Mouse (Mus musculus) sigmoid colon, adult 10 weeks (tissue): Measurements from ENCODE around the gene H2-DMa. TPM values are rescaled to one million over a fixed set of nuclear protein-coding genes. Genes with fewer than 3 reads are reported as not detected.

ENCODE experiments used
- polyA plus RNA-seq: library from polyadenylated mRNA; stranded (reverse); fragments of 350-450 nt; fragmentation: Illumina TruSeq; extraction: RNeasy Lipid Tissue Mini Kit (QIAGEN cat#74804); gene quantifications from one replicate; pipeline ENCODE4 v1.2.3, GENCODE M21; 2014; ENCODE audit warnings: low read depth, low replicate concordance

Gene H2-DMa
- 1.8 TPM for polyA plus RNA-seq

GRCm38 (mm10) chr17:34119249-34120179, at the start of gene H2-DMa:
Gene H2-DMa (plus strand): TSS chr17:34119541.

DNA sequence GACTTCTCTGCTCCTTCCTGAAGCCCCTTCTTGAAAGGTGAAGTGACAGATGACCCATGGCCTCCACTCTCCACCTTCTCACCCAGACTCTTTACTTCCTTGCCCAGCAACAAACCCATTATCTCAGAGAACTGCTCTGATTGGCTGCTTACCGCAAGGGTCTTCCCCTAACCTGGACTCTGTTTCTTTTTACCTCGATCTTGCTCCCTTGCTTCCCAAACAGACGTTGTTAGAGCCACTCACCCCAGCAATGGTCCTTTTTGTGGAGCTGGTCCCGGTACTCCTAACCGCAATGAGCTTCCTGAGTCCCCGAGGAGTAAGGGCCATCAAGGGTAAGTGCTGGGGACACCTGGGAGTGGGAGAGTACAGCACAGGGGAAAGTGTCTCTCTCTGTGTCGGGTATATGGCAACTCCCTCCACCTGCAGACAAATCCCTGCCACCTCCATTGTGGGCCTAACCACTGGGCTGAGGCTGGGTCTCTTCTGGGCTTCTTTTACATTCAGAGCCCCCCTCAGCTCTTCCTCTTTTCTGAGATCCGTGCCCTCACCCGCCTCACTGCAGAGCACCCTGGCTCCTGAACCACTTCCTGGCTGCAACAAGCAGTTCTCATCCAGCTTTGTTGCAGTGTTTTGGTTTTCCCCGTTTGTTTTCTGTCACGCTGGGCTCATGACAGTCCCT, 27.0 kb upstream of the H2-DMa start, which contains the start of gene H2-Oa:
Gene H2-Oa (plus strand): TSS at position 144 of the 679 bp plus-strand sequence.

DNA sequence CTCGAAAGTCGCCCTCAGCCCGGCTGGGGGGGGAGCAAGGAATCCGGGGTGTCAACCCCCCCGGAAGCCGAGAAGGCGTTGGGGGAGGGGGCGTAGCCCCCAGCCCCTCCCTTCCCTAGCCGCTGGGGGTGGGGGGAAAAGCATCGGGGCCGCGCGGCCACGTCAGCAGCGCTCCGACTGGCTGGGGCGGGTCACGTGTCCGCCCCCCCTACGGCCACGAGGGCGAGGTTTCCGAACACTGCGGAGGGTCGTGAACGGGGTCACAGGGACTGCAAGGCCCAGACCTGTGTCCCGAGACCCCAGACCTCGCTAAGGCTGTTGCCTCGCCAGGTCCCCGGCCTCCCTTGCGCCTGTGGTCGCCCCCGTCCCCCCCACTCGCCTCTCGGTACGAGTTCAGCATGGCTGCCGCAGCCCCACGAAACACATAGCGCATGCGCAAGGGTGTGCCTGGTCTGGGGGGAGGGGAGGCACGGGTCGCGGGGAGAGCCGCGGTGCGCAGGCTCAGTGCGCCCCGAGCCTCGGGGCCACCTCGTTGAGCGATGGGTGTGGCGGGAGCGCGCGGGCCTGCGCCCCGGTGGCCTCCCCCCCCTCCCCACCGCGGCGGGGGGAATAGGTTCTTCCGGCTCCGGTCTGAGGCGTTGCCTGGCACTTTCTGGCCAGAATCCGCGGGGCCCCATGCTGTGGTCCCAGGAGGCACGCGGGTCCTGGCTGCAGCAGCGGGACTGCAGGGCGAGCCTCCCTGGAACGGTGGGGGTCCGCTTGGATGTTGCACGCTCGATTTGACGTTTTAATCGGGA, 3.0 kb downstream of the H2-DMa start, which contains the start of gene Brd2:
Gene Brd2 (minus strand): TSS at position 447 of the 797 bp plus-strand sequence.

GRCm38 (mm10) chr17:34143033-34143432, 23.7 kb downstream of the H2-DMa start, which contains the start of gene H2-DMb2:
Gene H2-DMb2 (plus strand): TSS chr17:34143307.

GRCm38 (mm10) chr17:34152923-34153322, 33.6 kb downstream of the H2-DMa start, which contains the start of gene H2-DMb1:
Gene H2-DMb1 (plus strand): TSS chr17:34153072.

DNA sequence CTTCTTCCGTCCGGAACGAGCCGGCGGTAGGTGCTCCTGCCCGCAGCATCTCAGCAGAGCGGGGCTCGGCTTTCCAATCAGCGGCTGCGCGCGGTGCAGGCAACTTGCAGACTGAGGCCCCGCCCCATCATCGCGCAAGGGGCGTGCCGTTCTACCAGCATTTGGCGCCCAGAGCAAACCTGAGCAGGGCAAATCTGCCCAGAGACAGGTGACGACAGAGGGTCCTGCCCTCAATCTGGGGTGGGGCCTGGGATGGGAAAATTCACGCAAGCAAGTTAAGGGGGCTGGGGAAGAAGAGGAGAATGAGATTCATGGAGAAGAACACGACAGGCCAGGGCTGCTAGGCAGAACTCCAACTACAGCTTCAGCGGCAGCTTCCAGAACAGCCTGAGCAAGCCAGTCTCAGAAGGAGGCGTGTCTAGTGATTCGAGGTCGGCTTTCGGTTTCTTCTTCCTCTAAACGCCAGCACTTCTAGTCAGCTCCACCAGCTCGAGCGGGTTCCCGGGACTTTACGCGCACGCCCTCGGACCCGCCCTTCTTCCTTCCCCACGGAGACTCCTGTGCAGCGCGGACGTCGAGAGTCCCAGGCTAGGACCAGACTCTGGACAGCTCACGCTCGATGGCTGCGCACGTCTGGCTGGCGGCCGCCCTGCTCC, 68.0 kb downstream of the H2-DMa start, which contains the start of the genes Tap1 and Psmb9:
Gene Tap1 (plus strand): TSS at position 293 of the 656 bp plus-strand sequence.
Gene Psmb9 (minus strand): TSS at position 504 of the 656 bp plus-strand sequence.

Other genes with a start within 250 kb of the H2-DMa start
- gene Gm7029, start 245.7 kb upstream of the H2-DMa start, polyA plus RNA-seq = not detected
- not detected for gene Kifc1, start 228.9 kb upstream of the H2-DMa start, polyA plus RNA-seq
- gene Platr17, start 214.4 kb upstream of the H2-DMa start, polyA plus RNA-seq = not detected
- gene Daxx, start 210.1 kb upstream of the H2-DMa start, polyA plus RNA-seq = 6.5 TPM
- gene Tapbp, start 203.6 kb upstream of the H2-DMa start, polyA plus RNA-seq = 54.8 TPM
- gene Zbtb22, start 203.6 kb upstream of the H2-DMa start, polyA plus RNA-seq = 1.8 TPM
- 8.0 TPM for gene Rgl2, start 190.0 kb upstream of the H2-DMa start, polyA plus RNA-seq
- gene Pfdn6, start 179.2 kb upstream of the H2-DMa start, polyA plus RNA-seq = 8.4 TPM
- 0.25 TPM for gene Wdr46, start 178.9 kb upstream of the H2-DMa start, polyA plus RNA-seq
- gene B3galt4, start 168.1 kb upstream of the H2-DMa start, polyA plus RNA-seq = 0.38 TPM
- 4.8 TPM for gene Vps52, start 163.7 kb upstream of the H2-DMa start, polyA plus RNA-seq
- gene Rps18, start 163.5 kb upstream of the H2-DMa start, polyA plus RNA-seq = 34.2 TPM
- gene H2-K1, start 119.2 kb upstream of the H2-DMa start, polyA plus RNA-seq = 407 TPM
- 1.8 TPM for gene Ring1, start 94.9 kb upstream of the H2-DMa start, polyA plus RNA-seq
- 1.2 TPM for gene H2-Ke6, start 91.5 kb upstream of the H2-DMa start, polyA plus RNA-seq
- 0.88 TPM for gene Slc39a7, start 87.9 kb upstream of the H2-DMa start, polyA plus RNA-seq
- 1.5 TPM for gene Rxrb, start 87.7 kb upstream of the H2-DMa start, polyA plus RNA-seq
- 0.19 TPM for gene Col11a2, start 80.1 kb upstream of the H2-DMa start, polyA plus RNA-seq
- gene H2-Oa, start 27.2 kb upstream of the H2-DMa start, polyA plus RNA-seq = not detected
- gene Brd2, start 3.1 kb downstream of the H2-DMa start, polyA plus RNA-seq = 212 TPM
- gene H2-DMb2, start 23.8 kb downstream of the H2-DMa start, polyA plus RNA-seq = 6.1 TPM
- 6.3 TPM for gene H2-DMb1, start 33.5 kb downstream of the H2-DMa start, polyA plus RNA-seq
- gene Tap1, start 68.0 kb downstream of the H2-DMa start, polyA plus RNA-seq = 4.0 TPM
- 7.7 TPM for gene Psmb9, start 68.2 kb downstream of the H2-DMa start, polyA plus RNA-seq
- 4.4 TPM for gene Psmb8, start 78.2 kb downstream of the H2-DMa start, polyA plus RNA-seq
- gene Tap2, start 84.0 kb downstream of the H2-DMa start, polyA plus RNA-seq = not detected
- gene H2-Ob, start 119.4 kb downstream of the H2-DMa start, polyA plus RNA-seq = 25.2 TPM
- 61.2 TPM for gene H2-Ab1, start 138.1 kb downstream of the H2-DMa start, polyA plus RNA-seq
- 101 TPM for gene H2-Aa, start 168.3 kb downstream of the H2-DMa start, polyA plus RNA-seq
- 6.3 TPM for gene H2-Eb1, start 186.3 kb downstream of the H2-DMa start, polyA plus RNA-seq
- gene H2-Eb2, start 206.1 kb downstream of the H2-DMa start, polyA plus RNA-seq = 5.7 TPM
- gene Btnl2, start 235.3 kb downstream of the H2-DMa start, polyA plus RNA-seq = 1.0 TPM